Mouse (Mus musculus) embryonic fibroblast, embryonic 13.5 days (primary cell): ENCODE measurements at regions not wholly inside any gene's neighbourhood (a gene's known extent, or its start where the extent isn't known, plus 50 kb on each side); places are given as distances from the start of the nearest gene placed in this dataset.
"Not testable (repeated sequence)": the region's sequence is repeated elsewhere in the genome, so short reads cannot be mapped to it uniquely, and the experiment has no call there.

ENCODE experiments used
- H3K27ac ChIP-seq: 2 replicates; pipeline ENCODE4 v1.5.1; 2012; ENCODE audit warnings: low read length, control low read depth, inconsistent platforms; ENCODE audit not compliant: insufficient read depth
- H3K4me1 ChIP-seq: 2 replicates; pipeline ENCODE4 v1.6.1; 2011; ENCODE audit warnings: low read length; ENCODE audit not compliant: control insufficient read depth, insufficient read depth
- H3K4me3 ChIP-seq: 2 replicates; pipeline ENCODE4 v1.5.1; 2011; ENCODE audit warnings: mild to moderate bottlenecking, control low read depth, low read length; ENCODE audit not compliant: insufficient read depth
- CTCF ChIP-seq: IDR thresholded peaks from 2 replicates; pipeline ENCODE4 v1.5.1; 2011; ENCODE audit warnings: mild to moderate bottlenecking, control low read depth, low read length, moderate library complexity, borderline replicate concordance; ENCODE audit not compliant: insufficient read depth
- POLR2A ChIP-seq: IDR thresholded peaks from 2 replicates; pipeline ENCODE4 v1.6.1; 2011; ENCODE audit warnings: low read depth, mild to moderate bottlenecking, control low read depth, low read length, moderate library complexity

DNA sequence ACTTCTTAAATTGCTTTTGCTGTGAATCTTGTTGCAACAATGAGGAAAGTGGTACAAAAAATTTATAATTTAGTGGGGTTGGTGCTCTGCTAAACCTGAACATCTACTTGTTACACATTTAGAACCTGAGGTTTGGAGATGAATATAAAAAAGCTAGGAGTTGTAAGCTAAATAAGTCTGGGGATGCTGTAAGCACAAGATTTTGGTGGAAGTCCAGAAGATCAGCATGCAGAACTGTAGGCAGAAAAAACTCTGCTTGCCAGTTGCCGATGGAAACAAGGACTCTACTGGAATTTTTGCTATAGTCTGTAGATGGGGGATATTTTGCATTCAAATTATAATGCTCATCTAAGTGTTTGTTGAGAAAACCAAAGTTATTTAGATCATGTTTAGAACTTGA is 390.5 kb upstream of the Clnk start:
- Histone ChIP-seq H3K4me1 (no peaks in the 10 kb centered on the region), H3K4me3 (no peak overlapping the region), H3K27ac (no peak overlapping the region)
- TF ChIP-seq POLR2A, result no peak
- no peak for TF ChIP-seq CTCF

DNA sequence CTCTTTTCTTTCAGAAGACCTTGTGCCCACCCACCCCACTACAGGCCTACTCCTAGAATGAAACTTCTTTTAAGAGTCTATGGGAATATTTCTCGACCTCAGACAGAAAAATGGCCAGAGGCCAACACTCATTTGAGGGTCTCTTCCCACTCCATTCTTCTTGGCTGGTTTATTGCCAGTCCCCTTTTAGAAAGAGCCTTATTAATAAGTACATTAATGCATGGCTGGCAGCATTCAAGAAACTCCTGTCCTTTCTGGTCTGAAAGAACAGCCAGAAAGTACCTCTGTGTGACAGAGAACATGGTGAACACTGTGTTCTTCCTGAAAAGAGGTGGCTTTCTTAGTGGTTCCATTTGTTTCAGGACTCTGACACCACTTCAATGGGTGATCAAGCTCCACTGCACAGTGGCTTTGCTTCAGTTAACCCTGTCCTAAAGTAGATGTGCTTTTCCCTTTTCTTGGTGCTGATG is 384.1 kb upstream of the Clnk start:
- Histone ChIP-seq H3K4me1 (no peaks in the 10 kb centered on the region), H3K4me3 (no peak overlapping the region), H3K27ac (no peak overlapping the region)
- no peak for TF ChIP-seq CTCF
- no peak for TF ChIP-seq POLR2A

DNA sequence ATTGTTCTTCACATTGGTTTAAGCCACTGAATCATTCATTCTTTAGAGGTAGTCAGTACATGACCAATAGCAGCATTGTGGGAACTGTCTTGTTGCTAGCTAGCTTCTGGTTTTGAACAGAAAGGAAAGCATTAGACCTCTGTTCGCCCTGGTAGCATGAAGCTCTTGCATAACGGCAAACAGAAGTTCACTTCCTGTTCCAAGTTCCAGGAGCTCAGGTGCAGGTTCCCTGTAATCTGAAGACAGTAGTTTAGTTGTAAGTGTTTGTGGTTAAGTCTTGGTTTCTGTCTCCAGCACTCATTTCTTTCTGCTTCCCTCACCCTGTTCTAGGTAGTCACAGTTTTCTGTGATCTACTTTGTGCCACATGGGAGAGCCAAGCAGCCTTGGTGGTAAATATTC is 381.1 kb upstream of the Clnk start:
- no peak for TF ChIP-seq CTCF
- no peak for TF ChIP-seq POLR2A
- no peak overlapping the region for H3K4me3 ChIP-seq
- H3K27ac ChIP-seq, result no peak overlapping the region
- no peaks in the 10 kb centered on the region for H3K4me1 ChIP-seq

GRCm38 (mm10) chr5:39252206-39252605 is 375.6 kb upstream of the Clnk start:
- Histone ChIP-seq H3K4me1 (peaks cover 9% of the 10 kb centered on the region), H3K4me3 (no peak overlapping the region), H3K27ac (no peak overlapping the region)
- TF ChIP-seq CTCF (no peak), POLR2A (no peak)

GRCm38 (mm10) chr5:39251021-39251420 is 374.4 kb upstream of the Clnk start:
- TF ChIP-seq CTCF (no peak), POLR2A (no peak)
- H3K4me3 ChIP-seq, result no peak overlapping the region
- H3K27ac ChIP-seq, result peak overlapping the region; percentile 76
- peaks cover 9% of the 10 kb centered on the region for H3K4me1 ChIP-seq

GRCm38 (mm10) chr5:39219698-39220097 is 343.1 kb upstream of the Clnk start:
- Histone ChIP-seq H3K27ac (no peak overlapping the region), H3K4me3 (no peak overlapping the region), H3K4me1 (no peaks in the 10 kb centered on the region)
- no peak for TF ChIP-seq POLR2A
- TF ChIP-seq CTCF, result no peak

DNA sequence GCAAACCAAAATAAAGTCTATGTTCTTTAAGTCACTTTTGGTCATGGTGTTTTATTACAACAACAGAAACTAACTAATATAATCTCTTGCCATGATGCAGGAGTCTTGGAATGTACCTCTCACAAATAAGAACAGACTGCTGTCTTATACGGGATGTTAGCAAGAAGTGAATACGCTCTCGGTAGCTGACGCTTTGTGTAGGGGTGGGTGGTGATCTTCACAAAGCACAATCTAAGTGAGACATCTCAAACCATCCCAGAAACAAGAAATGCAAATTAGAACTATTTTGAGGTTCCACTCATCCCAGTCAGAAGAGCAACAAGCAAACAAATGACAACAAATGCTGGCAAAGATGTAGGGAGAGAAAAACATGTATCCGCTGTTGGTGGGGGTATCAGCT is 339.7 kb upstream of the Clnk start:
- H3K27ac ChIP-seq, result no peak overlapping the region
- no peak overlapping the region for H3K4me3 ChIP-seq
- TF ChIP-seq CTCF, result no peak
- no peak for TF ChIP-seq POLR2A
- H3K4me1 ChIP-seq, result no peaks in the 10 kb centered on the region

DNA sequence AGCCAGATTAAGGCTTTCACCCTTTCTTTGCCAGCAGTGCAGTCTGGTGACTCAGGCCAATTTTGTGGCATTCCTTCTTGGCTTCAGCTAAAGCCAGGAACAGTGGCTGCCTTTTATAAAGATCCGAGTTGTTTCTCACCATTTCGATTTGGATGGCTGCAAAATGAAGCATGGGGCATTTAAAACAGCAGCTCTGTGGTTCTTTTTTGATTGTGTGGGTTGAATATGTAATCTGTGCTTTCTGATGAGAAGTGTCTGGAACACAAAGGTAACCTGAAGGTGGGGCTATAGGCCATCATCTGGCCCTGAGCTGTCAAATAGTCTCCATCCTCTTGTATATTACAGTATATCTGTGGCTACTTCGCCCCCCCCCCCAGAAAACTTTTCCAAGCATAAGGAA is 338.4 kb upstream of the Clnk start:
- Histone ChIP-seq H3K27ac (no peak overlapping the region), H3K4me1 (no peaks in the 10 kb centered on the region), H3K4me3 (no peak overlapping the region)
- no peak for TF ChIP-seq POLR2A
- TF ChIP-seq CTCF, result no peak

DNA sequence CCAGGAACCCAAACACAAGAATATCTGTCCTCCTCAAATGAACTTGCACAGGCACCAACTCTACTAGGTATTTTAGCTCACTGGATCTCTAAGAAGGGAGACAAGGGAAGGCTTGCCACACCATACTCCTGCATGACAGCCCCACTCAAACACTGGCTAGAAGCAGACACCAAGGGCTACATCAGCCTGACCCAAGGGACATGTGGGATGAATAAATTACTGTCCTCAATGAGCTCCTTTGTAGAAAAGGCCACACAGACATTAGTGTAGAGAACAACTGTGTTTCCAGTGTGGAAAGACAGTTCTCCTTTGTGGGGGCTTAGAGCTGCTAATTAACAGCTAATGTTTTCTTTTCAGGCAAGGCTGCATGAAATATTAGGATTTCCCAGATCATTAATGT is 335.9 kb upstream of the Clnk start:
- H3K4me1 ChIP-seq, result no peaks in the 10 kb centered on the region
- H3K4me3 ChIP-seq, result no peak overlapping the region
- H3K27ac ChIP-seq, result no peak overlapping the region
- TF ChIP-seq POLR2A (no peak), CTCF (no peak)

GRCm38 (mm10) chr5:39198856-39199255 is 322.2 kb upstream of the Clnk start:
- H3K27ac ChIP-seq, result no peak overlapping the region
- no peaks in the 10 kb centered on the region for H3K4me1 ChIP-seq
- no peak overlapping the region for H3K4me3 ChIP-seq
- TF ChIP-seq CTCF (no peak), POLR2A (no peak)

DNA sequence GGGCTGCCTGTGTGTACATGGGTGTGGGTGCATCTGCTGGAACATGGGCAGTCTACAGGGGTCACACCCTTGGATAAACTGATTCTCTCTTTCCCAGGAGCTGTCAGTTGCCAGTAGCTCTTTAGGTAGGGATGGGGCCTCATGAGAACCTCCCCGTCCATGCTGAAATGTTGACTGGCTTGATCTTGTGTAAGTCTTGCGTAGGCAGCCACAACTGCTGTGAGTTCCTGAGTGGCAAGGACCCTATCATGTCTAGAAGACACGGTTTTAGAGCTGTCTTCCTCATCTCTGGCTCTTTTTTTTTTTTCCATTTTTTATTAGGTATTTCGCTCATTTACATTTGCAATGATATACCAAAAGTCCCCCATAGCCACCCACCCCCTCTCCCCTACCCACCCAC is 314.5 kb upstream of the Clnk start:
- not testable (repeated sequence) for H3K4me1 ChIP-seq

More for the DNA sequence above, 314.5 kb upstream of the Clnk start:
- H3K27ac ChIP-seq, H3K4me3 ChIP-seq: not testable (repeated sequence)
